Mouse (Mus musculus): ENCODE data around the gene Cdc37l1. TPM values are rescaled to one million over a fixed set of nuclear protein-coding genes. Genes with fewer than 3 reads are reported as not detected.

Gene Cdc37l1
- total RNA-seq, 2 experiments from 2014 or later = 31.4 to 41.0 TPM

DNA sequence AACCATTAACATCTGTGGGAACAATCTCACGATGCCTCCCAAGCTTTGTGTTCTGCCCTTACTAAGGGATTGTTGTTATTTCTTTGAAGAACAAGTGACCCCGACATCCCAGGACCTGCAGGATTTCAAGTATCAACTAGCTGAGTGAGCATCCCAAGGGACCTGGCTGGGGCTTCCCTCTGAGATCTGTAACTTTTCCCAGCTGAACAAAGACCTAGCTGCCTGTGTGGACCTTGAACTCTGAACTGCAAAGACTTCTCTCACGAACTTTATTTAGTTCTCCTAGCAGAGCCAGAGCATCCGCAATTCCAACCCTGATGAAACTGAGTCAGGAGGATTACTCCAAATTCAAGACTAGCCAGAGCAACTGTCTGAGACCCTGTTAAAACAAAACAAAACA is 55.2 kb downstream of the Cdc37l1 start:
- ATAC-seq (replicated peaks; ENCODE audit: poor library complexity, severe bottlenecking) = no peak

DNA sequence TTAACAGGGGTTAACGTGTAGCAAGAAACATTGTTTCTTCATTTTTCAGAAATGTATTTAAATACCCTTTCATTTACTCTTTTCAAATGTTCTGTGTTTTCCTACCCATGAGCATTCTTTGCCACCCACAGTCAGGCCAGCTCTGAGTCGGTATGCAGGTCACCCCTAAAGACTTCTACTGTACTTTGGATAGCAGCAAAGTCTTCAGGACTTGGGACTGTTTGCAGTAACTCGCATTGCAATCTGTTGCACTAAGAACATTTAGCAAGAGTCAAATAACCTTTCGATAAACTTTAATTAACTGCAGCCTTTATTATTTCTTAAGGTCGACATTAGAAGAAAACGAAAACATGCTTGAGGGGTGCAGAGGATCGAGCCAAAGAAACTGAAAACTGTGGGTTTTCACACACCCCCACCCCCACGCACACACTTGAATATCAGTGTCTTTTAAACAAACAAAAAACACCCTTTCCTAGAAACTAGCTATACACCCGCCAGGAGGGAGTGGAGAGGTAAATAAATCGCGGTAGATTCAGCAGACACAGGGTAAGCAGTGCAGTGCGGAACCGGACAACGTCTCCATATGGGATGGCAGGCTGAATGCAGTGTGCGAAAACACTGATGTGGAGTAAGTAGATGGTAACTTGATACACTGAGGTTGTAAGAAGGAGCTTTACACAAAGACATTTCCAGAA is 56.0 kb downstream of the Cdc37l1 start:
- ATAC-seq (replicated peaks; ENCODE audit: poor library complexity, severe bottlenecking) = no peak

DNA sequence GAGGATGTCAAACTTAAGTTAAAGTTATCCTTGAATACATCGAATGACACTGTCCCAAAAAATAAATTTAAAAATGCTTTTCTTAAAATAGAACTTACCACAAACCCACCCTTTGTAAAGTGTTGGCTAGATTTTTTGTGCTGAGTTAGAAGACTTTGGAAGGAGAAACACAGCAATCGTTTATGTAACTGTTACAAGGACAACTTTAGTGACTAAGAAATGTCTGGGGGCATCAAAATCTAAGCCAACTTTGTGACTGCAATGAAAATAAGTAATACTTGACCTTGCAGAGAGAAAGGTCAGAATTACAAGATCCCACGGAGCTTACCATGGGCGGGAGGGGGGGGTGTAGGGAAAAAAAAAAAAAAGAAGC is 56.8 kb downstream of the Cdc37l1 start:
- ATAC-seq (replicated peaks; ENCODE audit: poor library complexity, severe bottlenecking) = no peak

DNA sequence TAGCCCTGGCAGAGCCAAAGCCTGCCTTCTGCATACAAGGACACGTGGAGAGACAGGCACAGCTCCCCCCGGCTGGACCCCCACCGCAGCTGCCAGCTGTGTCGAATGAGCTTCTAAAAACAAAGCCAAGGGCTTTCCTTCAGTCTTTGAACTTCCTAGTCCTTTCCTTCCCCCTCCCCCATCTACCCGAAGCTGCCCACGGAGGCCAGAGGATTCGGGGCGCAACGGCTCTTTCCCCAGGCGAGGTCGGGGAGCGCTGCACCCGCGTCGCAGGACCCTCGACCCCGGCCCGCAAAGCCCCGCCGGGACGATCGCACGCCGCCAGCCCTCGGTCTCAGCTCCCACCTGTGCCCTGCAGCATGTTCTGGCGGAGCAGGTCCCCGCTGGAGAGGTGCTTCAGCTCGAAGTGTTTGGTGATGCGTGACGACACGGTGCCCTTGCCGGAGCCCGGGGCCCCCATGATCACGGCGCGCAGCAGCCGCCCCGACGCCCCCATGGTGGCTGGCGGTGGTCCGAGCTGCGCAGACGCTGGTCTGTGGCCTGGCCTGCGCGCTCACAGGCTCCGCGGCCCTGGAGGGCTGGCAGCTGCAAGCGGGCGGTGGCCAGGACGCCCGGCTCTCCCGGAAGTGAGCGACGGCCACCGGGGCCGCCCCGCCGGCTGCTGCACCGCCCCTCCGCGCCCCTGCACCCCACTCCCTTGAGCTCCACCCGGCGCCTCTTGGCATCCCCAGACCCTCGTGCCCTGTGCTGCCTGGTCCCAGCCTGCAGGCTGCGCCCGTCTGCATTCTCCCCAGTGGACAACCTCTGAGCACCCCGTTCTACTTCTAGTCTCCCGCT is 57.4 kb downstream of the Cdc37l1 start, which contains the start of gene Ak3:
TSS of gene Ak3 (minus strand) at position 628 of the 837 bp plus-strand sequence.
- peak; percentile 85 for ATAC-seq (replicated peaks; ENCODE audit: poor library complexity, severe bottlenecking)

DNA sequence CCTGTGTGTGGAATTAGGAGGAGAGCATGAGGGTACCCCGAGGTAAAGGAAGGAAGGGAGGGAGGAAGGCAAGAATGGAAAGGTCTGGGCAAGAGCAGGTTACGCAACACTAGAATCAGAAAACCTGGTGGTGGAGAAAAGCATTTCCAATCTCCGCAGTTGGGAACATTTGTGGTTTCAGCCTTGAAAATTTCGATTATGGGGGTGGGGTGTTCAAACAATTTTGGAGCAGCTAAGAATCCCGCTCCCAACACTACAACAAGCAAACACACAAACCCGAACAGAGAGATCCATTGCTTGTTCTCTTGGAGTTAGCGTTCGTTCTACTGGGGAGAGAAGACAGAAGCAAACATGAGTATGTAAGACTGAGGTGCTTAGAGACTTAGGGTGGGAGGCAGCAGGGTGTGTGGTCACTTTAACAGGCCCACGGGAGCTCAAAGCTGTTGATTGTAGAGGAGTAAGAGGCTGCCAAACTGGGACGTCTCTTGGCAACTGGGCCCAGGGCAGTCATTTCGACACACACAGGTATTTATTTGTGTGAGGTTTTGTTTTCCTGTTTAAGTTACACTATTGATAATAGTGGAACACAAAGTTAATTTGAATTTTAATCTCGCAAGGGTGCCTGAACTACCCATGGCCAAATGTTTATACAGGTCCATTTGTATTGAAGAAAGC is 59.4 kb downstream of the Cdc37l1 start:
- ATAC-seq (replicated peaks; ENCODE audit: poor library complexity, severe bottlenecking) = no peak

DNA sequence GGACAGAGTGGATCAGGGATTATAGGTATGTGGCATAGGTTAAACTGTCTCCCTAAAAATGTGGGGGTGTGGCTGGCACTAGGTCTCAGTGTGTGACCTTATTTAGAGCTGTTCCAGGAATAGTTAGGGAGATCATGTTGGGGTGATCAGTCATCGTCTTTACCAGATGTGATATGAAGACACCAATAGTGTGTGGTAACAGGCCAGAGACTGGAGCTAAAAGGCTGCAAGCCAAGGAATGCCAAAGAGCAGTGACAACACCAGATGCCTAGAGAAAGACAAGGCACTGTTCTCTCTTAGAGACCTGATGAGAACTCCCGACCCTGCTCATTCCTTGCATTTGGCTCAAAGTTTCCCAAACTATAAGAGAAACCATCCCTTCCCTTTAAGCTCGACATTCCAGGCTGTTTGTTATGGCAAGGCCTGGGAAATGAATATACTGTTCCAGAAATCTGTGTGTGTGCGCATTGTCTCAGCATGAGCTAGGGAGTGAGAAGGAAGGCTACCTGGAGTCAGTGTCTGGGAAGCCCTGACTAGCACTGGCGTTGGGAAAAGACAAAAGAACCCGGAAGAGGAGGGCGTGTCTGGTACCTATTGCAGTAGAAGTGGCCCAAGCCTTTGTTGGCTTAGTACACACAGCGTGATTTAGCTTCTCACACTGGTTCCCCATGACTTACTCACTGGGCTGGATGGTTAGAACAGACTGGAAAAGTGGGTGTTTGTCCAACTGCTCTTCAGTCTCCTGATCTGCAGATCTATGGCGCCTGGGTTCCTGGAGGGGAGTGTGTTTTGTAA is 60.2 kb downstream of the Cdc37l1 start:
- ATAC-seq (replicated peaks; ENCODE audit: poor library complexity, severe bottlenecking) = no peak

DNA sequence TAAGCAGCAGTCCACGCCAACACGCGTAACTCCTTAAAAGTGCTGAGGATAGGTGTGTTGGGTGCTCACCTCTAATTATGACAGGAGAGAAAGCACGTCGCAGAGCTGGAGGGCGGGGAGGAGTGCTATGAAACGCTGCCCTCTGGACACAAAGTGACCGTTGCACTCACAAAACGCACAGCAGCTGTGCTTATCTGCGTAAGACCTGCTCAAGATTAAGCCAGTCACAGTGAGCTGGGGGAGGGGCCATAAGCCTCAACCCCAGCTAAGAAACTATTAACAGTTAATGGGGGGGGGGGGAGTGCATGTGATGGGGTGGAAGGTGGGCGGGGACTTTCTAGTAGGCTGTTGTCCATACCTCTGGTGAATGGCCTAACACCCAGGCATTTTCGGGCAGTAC is 62.6 kb downstream of the Cdc37l1 start:
- ATAC-seq (replicated peaks; ENCODE audit: poor library complexity, severe bottlenecking) = no peak

DNA sequence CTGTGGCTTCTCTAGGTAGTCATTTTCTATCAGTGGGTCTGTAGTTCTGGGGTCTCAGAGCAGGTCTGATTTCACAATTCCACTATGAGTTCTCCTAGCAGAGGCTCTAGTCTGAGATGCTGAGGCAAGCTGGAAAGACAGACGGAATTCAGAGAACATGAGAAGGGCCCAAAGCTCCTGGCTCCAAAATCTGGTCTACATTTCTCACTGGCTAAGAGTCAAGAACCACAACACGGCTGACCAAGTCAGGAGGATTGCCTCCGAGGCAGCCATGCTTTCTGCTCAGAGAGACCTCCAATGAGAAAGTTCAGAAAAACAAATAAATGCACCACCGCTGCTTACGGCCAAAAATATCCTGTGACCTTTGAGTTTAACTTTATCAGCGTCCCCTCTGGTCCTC is 64.4 kb downstream of the Cdc37l1 start:
- ATAC-seq (replicated peaks; ENCODE audit: poor library complexity, severe bottlenecking) = no peak

DNA sequence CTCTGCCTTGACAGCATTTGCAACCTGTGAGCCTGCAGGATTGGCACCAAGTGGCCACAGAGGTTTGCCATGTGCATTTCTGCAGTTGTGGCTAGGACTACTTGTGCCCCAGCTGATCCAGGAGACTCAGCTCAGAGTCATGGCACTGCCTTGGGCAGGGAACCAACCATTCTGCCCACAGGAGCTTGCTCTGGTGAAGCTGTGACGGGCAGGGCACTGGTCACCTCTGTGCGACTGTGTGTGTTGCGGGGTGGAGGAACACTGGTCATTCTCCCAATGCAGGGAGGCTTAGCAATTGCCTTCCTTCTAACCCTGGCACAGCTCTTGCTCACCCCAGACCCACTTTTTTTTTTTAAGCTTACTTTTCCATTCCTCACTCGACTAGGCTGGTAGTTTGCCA is 65.3 kb downstream of the Cdc37l1 start:
- ATAC-seq (replicated peaks; ENCODE audit: poor library complexity, severe bottlenecking) = no peak

DNA sequence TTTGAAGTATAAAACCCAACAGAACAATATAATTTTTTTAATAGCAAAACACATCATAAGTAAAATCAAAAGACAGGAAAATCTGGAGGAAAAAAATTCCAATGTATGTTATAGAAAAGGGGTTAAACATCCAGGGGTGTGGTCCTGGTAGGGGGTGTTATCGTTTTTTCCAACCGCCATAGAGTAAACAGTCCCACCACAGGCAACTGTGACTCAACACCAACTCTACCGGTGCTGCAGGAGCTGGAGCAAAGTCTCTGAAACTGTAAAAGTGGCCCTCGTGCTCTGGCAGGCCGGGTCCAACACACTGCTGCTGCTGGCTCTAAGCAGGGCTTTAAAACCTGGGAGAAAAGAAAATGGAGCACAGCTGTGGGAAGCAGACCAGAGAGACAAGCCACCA is 68.6 kb downstream of the Cdc37l1 start:
- ATAC-seq (replicated peaks; ENCODE audit: poor library complexity, severe bottlenecking) = no peak

DNA sequence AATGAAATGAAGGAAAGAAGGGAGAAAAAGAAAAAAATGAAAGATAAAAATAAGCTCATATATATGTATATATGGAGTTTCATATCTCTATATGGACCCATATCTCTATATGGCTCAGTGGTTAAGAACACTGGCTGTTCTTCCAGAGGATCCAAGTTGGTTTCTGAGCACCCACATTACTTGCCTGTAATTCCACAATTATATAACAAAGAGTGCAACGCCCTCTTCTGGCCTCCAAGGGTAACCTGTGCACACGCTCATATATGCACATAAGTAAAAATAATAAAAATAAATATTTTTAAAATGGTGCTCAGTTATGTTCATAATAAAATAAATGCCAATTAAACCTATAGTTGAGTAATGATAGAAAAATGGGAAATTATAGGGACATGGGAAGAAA is 69.5 kb downstream of the Cdc37l1 start:
- no peak for ATAC-seq (replicated peaks; ENCODE audit: poor library complexity, severe bottlenecking)

DNA sequence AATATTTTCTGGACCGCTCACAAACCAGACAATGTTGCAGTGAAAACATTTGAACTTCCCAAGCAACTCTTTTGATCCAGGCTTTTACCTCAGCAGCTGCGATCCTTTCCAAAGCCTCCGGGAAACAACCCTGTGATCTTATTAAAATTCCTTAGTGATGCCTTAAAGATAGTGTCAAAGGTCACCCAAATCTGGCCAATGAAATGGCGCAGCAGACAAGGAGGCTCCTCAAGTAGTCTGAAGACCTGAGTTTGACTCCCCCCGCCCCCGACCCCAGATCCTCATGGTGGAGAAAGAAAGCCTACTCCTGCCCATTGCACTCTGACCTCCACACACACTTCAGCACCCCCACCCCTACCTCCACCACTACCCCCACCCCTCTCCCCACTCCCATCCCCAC is 70.1 kb downstream of the Cdc37l1 start:
- ATAC-seq (replicated peaks; ENCODE audit: poor library complexity, severe bottlenecking) = no peak

DNA sequence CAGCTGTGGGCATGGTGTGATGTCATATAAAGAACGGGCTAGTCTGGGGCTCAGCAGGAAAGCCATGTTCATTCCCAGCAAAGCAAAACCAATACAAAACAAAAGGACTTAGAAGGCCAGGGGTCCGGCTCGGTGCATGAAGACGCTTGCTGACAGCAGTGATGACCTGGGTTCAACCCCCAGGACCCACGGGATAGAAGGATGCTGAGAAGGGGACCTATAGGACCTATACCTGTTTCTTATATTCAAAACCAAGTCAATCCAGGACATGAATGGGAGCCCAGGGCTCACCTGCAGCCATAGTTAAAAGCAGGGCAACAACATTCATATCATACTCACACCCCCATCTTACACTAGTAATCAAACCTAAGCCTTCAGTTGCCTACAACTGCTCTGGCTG is 72.9 kb downstream of the Cdc37l1 start:
- no peak for ATAC-seq (replicated peaks; ENCODE audit: poor library complexity, severe bottlenecking)

DNA sequence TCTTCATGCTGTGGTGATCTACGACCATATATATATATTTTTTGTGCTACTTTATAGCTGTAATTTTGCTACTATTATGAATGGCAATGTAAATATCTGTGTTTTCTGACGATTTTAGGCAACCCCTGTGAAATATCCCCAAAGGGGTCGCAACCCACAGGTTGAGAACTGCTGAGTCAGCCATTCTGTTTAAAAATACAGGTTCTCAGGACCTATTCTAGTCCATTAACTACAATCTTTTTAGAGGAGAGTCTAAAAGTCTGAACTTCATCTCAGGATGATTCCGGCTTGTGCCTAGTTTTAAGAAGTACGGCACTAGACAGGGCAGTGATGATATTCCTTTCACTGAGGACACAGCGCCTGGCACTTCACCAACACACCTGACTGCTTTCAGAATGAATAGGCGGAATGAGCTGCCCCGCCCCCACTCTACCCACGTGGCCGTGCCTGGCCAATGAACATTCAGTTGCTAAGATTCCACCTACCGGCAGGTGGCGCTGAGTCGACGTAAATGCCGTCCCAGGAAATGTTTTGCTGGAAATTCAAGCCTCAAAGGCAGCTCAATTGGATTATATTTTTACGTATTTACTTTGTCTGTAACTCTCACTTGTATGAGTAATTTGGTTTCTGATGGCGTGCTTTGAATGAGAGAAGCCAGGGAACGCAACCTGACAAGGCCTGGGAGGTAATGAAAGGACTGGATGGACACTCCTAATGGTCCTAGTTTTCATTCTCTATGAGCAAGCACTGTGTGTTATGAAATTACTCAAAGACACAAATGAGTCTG is 73.6 kb downstream of the Cdc37l1 start:
- peak; percentile 66 for ATAC-seq (replicated peaks; ENCODE audit: poor library complexity, severe bottlenecking)

DNA sequence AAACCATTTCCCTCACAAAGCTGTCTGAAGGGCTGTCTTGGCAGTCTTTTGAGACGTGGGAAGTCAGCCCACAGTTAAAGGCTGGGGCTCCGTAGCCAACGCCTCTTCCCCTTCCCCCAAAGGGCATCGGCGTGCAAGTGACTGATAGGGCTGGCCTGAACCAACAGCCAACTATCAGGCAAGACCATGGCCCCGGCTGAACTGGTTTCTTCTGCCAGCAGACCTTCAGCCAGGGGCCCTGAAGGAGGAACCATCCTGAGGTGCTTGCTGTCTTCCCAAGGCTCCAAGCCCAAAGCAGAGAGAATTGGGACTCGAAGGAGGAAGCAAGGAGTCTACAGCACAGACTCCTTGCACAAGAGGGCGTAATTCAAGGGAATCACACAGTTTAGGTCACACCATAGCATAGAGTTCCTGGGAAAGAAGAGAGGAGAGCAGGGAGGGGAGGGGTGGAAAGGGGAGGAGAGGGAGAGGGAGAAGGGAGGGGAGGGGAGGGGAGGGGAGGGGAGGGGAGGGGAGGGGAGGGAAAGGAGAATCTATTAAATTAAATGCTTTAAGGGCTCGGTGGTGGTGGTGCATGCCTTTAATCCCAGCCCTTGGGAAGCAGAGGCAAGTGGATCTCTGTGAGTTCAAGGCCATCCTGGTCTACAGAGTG is 74.4 kb downstream of the Cdc37l1 start:
- ATAC-seq (replicated peaks; ENCODE audit: poor library complexity, severe bottlenecking) = peak; percentile 40

DNA sequence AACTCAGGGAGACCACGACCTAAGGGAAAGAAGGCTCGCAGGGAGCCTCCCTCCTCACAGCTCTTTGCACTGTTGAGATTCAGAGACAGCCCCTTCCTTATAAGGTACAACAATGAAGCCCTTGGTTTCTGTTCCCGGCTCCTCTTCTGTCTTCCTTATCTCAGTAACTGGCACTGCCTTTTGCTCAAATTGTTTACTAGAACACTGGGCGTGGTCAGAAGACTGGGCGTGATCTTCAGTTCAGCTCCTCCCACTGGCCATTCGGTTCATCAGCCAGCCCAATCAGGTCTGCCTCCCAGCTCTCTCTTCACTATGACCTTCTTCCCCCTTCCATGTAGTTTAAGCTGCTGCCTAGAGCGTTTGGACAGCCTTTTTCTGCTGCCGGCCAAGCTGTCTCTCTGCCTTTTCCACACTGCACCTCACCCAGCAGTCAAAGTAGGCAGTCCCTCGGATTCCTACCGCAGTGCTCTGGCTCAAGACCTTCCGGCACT is 76.9 kb downstream of the Cdc37l1 start:
- peak; percentile 87 for ATAC-seq (replicated peaks; ENCODE audit: poor library complexity, severe bottlenecking)

DNA sequence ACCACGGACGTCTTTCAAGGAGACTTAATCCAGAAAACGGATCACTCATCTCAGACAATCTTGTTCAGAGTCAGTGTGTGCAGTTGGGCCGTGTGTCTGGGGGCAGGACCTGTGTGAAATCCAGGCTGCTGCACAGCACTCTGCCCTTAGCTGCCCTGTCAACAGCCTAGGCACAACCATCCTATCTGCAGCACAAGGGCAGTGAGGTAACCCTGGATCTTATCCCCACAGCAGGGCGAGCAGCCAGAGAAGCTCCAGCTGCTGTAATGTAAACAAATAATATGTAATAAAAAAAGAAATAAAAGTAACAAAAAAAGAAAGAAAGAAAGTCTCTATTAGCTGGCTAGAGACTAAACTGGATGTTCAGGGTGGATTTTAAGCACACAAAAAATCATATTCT is 79.0 kb downstream of the Cdc37l1 start:
- no peak for ATAC-seq (replicated peaks; ENCODE audit: poor library complexity, severe bottlenecking)

DNA sequence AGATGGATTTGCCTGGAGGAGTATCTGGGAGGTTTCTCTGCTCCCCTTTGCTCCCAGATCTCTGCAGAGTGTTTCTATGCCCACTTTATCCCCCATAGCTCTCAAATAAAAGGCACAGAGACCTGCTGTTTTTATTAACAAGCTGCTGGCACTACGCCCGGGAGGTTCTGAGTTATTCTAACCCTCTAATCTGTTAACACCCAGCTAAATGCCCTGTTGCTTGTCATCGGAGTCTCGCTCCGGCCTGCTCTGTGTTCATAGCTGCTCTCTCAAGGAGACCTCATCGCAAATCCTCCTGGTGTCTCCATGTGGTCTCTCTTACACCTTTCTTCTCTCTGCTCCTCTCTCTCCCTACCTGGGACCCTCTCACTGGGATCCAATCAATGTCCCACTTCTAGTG is 84.7 kb downstream of the Cdc37l1 start:
- ATAC-seq (replicated peaks; ENCODE audit: poor library complexity, severe bottlenecking) = no peak
